Mouse (Mus musculus): ENCODE measurements around the gene Ghrl.
A peak's percentile ranks its signal among the peaks of the same experiment; 100 is the strongest.
"Not testable (repeated sequence)": the region's sequence is repeated elsewhere in the genome, so short reads cannot be mapped to it uniquely, and the experiment has no call there.

Ghrl gene

DNA sequence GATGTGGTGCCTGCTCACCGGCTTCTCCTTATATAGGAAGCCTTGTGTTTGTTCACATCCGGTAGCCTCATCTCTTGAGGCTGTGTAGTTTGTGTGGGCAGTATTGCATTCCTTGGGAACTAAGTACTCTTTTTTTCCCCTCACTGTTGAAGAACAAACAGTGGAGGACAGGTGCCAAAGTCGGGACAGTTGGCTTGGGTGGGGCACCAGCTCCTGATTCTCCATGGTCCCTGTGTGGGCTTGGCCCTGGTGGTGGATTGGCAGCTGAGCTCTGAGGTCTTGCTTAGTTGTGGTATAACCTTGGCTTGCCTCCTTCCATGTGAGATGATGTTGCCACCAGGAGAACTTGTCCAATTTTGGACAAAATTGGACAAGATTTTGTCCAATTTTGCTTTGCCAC lies at the start of gene Ghrl:
Gene Ghrl, minus strand, starts transcription at position 3 of the 400 bp plus-strand sequence.
- no peak for DNase-seq

DNA sequence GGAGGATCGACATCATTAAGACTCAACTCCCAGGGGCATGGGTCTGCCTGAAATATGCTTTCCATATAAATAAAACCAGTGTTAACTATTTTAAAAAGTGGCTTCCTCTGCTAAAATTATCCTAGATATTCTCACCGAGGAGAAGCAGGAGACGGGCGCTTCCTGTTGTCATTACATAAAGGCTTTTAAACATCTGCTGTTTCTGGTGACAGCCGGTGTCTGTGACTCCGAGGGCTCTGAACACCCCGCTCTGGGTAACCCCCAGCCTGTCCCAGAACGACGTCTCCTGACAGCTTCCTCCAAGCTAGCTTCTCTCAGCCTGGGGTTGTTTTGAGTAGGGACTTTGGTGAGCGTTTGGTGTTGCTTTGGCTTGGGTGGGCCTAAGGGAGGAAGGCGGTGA lies 49.1 kb upstream of the Ghrl start:
- no peak for DNase-seq

DNA sequence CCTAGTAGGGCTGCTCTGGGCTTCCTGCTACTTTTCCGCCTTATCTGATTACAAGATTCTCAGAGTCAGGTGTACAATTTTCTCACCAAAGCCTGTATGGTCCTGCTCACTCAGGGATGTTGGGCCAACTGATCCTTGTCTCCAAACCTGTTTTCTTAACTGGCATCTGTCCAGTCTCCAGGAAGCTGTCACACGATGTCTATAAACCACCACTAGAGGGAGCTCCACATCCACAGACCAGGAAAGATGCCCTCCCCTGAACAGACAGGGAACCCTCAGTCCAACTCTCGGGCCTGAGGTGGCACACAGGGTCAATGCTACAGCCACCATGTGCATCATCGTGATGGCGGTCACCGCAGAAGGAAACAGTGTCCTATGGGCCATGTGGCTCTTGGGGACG lies 42.0 kb upstream of the Ghrl start:
- peak; percentile 70 to 73 for DNase-seq

DNA sequence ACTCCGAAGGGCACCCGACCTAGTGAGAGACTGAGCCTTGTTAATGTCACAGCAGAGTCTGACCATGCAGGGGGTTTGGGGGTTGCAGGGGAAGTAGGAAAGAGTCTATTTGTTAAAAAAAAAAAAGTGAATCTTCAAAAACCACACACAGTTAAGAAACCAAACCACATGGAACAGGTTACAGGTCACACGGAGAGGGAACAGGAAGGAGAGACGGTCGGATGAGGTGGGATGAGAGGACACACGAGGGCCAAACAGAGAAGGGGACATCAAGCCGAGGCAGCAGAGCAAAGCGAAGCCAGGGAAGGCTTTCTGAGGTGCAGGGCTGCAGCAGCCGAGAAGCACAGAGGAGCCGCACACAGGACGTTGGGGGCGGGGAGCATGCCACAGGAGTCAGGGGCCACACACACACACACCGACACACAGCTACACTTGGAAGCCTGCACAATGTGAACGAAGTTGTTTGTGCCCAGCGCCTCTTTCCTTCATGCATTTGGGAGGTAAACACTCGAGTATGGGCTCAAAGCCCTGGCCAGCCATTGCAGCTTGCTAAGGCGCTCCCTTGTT lies 29.5 kb upstream of the Ghrl start:
- DNase-seq = no peak

DNA sequence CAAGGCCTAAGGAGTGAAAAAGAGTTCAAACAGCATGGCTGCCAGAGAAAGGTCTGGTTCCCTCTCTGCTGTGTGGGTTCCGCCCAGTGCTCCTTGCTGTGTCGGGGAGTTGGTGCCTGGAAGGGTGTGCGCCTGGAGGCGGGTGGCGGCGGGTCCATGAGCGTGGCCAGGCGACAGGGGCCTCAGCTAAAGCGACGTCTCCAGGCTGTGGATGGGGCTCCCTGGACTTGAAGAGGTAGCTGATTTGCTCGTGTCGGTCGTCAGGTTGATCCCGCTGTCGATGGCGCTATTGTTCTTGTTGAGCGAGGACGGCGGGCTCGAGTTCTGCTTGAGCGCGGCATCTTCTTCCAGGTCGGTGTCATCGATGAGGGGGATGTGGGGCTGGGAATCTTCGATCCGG lies 28.7 kb upstream of the Ghrl start:
- DNase-seq = no peak

DNA sequence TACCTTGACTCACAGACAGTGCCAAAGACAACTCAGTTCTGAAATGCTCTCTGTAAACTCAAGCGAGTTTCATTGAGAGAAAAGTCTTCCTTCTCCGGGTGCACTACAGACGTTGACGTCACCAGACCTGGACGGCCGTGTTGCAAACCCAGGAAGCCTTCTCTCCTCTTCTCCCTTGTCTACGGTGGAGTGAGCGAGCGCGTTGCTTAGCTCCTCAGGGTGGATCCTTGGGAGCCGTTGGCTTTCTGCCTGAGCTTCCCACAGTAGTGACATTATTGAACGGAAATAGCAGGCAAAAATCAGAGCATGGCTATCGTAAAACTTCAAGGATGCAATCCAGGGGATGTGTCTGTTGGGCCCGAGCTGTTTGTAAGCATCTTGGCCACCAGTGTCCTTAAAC lies 27.6 kb upstream of the Ghrl start:
- no peak for DNase-seq

DNA sequence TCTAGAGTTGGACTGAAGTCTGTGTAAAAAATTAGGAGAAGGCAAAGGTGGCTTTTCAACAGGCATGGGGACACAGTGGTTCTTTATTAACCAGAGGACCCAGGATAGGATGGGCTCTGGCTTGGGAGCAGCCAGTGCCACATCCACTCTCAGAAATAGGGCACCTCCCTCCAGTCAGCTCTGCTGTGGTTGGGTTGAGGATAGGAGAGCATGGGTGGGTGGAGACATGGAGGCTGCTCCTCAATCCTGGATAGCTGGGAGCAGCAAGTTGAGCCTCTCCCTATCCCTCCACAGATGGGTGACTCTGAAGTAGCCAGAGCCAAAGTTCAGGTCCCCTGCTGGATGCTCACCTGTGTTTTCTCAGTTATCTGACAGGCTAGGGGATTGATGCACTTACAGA lies 25.4 kb upstream of the Ghrl start:
- DNase-seq = peak; percentile 19 to 36

DNA sequence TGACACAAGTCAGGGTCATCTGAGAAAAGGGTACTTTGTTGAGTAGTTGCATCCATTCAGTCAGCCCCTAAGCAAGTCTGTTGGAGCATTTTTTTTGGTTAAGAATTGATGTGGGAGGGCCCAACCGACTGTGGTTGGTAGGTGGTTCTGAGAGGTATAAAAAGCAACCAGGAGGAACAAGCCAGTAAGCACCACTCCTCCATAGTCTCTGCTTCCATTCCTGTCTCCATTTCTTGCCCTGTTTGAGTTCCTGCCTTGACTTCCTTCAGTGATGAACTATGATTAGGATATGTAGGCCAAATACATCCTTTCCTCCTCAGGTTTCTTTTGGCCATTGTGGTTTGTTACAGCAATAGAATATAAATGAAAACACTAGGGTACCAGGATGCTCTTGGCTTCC lies 23.4 kb upstream of the Ghrl start:
- no peak for DNase-seq

DNA sequence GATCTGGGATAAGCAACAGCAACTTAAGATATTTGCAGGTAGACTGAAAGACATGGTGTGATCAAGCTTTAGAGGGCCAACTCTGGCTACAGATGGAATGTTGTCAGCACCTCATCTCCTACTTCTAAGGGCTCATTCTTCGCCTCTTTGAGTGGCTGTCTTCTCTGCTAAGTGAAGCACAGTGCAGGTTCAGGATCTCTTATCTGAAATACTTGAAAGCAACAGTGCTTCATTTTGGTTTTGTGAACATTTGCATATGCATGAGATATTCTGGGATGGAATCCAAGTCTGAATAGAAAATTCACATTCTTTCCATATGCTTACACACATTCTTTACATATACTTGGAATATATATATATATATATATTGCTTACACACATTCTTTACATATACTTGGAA lies 22.6 kb upstream of the Ghrl start:
- no peak for DNase-seq

DNA sequence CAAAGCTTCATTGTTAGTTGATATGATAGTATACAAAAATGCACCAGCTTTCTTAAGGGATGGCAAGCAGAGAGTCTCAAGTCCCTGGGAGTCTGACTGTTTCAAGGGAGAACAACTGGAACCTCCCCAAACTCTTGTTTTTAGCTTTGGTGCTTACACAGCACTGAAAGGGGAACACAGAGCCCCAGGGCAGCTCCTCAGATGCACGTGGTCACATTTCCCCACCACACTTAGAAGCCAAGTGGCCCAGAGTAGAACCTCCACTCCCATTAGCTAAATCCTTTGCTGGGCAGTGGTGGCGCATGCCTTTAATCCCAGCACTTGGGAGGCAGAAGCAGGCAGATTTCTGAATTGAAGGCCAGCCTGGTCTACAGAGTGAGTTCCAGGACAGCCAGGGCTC lies 21.7 kb upstream of the Ghrl start:
- no peak for DNase-seq

DNA sequence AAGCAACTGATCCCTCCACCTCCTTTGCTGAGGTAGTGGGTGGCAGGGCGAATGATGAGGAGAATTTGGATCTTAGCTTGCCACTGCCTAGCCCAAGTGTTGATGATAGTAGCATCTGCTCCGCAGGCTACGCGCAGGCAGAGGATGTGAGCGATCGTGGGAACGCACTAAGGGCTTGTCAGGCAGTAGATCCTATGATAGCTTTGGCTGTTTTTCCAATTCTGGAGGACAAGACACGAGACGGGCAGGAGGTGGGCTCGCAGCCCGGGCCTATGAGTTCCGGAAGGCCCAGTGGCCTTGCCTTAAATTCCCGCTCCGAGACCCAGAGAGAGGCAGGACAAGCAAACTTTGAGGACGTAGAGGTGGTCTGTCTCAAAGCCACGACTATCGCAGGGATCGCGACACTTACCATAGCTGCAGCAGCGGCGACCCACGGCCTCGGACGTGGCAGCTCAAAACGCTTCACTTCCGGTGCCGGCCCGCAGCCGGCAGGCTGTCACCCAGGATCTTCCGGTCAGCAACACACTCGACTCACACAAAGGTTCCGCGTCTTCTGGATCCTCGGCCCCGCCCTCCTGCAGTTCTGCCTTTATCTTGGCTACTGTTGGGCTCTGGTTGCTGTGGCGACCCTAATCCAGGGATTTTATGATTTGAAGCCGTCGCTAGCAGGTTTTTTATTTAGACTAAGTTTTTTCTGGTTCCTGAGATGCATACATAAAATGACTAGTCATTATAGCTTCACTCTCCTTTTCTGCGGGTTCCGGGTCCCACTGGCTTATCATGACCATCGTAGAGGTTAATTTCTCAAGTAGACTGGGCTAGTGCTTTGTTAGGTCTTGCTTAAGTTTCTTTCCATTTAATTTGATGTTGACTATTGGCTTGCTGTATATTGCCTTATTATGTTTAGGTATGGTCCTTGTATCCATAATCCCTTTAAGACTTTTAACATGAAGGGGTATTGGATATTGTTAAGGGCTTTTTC lies 20.8 kb upstream of the Ghrl start, which contains the start of gene Sec13:
Gene Sec13, minus strand, starts transcription at position 508 of the 982 bp plus-strand sequence.
- peak; percentile 82 to 92 for DNase-seq

DNA sequence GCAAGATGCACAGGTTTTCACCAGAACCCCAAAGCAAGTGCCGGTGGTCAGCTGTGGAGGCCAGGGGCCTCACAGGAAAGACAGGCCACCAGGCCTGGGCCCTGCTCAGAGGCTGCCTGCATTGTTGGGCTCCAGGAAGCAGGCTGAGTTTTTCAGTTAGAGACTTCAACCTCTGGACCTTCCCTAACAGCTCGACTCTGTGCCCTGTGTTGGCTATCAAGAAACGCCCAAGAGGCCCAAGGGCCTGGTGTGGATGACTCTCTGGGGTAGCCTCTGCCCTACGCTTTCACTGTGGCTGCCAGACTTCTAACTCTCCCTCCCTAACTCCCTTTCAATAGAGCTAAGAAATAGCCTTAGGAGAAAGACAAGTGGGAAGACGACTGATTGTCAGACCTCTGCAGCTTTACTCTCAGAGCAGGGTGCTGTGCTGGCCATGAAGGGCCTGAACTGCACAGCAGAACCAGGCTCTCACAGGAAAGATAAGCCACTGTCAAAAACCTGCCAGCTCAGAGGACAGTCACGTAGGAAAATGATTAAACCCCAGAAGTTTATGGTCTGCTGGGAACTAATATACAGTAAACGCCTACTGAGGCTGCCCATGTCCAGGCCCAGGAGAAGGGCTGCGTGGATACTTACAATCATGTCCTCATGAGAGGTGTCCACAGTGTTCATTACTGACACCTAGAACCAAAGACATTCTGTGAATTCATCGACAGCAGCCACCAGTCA lies 17.8 kb upstream of the Ghrl start:
- peak; percentile 26 to 27 for DNase-seq

DNA sequence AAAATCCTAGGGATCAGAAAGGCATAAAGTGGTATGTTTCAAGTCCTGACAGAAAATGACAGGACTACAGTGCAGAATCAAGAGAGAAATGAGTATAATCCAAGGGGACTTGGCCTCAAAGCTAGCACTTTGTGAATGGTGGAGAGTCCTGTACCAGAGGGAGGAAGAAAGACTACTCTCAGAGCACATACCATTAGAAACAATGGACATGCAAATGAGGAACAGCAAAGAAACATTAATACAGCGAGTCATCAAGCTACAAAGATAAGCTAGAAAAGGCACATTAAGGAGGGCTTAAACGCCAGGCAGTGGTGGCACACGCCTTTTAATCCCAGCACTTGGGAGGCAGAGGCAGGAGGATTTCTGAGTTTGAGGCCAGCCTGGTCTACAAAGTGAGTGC lies 11.6 kb upstream of the Ghrl start:
- DNase-seq = no peak

DNA sequence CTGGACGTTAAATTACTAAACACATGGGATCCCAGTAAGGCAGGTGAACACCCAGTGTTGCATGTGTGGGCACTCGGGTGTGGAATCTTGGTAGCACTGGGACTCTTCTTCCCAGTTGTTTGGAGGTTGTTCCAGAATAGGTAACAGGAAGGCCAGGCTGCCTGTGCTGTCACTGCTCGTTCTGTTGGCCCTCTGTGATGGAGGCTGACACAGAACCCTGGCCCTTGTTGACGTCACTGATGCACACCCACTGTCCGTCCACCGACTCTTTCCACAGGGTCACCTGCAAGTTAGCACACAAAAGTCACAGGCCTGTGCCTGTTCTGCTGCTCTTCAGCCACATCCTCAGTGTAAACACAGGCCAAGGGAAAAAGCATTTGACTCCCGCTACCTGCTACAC lies 8.5 kb upstream of the Ghrl start:
- no peak for DNase-seq

DNA sequence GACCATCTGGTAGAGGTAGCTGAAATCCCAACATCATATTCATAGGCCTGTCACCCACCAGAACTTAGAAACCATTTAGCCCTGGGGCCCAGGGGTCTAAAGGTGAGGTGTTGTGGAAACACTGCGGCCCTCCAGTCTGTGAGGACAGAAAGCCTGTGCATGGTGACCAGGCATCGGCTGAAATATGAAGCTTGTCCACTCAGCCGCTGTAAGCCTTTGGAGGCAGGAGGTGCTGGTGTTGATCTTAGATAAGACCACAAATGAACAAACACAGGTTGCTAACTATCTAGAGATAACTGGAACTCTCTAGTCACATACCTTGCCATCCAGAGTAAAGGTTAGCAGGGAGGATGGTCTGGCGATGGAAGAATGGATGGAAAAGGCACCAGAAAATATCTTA lies 1.4 kb upstream of the Ghrl start:
- no peak for DNase-seq

DNA sequence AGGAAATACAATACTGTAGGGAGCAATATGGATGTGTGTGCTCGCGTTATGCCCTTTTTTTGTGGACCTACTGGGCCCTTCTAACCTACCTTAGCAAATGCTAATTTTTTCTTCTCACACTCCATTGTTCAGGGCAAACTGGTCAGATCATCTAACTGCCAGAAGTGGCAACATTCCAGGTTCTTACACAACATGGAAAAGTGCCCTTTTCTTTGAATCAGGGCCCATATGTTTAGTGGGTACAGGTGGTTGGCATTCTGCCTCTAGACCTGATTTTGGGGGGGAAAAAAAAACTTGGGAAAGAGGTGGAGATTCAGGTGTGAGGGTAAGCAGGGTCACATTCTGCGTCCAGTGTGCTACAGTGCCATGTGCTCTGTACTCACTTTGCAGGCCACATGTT lies 2.1 kb downstream of the Ghrl start:
- peak in 1 of 2 experiments; percentile 28 for DNase-seq

DNA sequence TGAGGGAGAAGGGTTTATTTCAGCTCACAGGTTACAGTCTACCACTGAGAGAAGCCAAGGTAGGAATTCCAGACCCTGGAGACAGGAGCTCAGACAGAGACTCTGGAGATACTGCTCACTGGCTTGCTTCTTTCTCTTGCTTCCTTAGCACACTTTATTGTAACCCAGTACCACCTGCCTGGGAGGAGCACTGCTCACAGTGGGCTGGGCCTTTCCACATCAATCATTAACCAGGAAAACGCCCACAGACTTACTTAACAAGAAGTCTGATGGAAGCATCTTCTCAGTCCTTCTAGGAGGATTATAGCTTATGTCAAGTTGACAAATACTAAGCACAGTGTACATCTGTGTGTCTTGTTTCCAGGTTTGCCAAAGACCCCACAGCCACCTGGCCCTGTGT lies 4.9 kb downstream of the Ghrl start:
- peak; percentile 65 to 69 for DNase-seq

DNA sequence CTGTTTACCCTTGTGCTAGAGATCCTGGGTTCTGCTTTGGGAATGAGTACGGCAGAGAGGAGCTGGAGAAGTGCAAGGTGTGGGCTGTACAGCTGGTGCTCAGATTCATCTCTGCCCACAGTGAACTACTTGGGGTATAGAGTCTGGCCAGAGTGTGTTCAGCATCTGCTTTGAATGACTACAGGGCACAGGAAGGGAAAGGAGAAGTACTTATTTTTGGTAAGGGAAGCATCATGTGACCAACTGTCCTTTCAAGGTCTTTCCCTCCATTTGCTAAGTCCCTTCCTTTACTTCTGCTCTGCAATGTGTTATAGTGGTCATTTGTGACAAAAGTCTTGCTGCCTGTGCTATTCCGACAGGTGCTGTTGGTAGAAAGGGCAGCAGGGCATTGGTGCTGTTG lies 5.4 kb downstream of the Ghrl start:
- no peak for DNase-seq

DNA sequence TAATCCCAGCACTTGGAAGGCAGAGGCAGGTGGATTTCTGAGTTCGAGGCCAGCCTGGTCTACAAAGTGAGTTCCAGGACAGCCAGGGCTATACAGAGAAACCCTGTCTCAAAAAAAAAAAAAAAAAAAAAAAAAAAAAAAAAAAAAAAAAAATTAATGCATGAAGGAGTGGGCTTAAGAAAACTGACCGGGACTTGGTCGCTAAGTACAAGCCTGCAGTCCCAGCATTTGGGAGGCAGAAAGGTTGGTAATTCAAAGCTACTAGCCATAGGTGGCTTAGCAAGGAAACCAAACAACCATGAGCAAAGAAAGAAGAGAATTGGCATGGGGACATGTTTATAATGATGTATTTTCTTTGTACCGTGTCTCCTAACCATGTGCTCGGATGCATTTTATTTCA lies 6.3 kb downstream of the Ghrl start:
- DNase-seq = not testable (repeated sequence)

DNA sequence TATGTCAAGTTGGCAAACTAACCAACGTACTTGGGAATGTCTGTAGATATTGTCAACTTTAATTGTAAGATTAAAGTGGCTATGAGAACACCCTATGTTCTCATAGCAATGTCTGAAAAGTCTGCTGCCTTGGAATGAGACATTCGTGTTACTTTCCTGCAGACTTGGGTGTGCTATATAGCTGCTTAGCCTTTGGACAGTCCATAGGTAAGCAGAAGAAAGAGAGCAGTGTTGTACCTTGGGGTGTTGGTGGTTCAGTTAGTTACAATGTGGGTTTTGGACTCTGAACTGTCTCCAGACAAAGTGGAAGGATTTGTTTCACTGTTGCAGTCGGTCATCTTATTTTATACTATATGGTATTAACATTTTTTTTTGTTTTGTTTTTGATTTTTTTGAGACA lies 7.0 kb downstream of the Ghrl start:
- no peak for DNase-seq

DNA sequence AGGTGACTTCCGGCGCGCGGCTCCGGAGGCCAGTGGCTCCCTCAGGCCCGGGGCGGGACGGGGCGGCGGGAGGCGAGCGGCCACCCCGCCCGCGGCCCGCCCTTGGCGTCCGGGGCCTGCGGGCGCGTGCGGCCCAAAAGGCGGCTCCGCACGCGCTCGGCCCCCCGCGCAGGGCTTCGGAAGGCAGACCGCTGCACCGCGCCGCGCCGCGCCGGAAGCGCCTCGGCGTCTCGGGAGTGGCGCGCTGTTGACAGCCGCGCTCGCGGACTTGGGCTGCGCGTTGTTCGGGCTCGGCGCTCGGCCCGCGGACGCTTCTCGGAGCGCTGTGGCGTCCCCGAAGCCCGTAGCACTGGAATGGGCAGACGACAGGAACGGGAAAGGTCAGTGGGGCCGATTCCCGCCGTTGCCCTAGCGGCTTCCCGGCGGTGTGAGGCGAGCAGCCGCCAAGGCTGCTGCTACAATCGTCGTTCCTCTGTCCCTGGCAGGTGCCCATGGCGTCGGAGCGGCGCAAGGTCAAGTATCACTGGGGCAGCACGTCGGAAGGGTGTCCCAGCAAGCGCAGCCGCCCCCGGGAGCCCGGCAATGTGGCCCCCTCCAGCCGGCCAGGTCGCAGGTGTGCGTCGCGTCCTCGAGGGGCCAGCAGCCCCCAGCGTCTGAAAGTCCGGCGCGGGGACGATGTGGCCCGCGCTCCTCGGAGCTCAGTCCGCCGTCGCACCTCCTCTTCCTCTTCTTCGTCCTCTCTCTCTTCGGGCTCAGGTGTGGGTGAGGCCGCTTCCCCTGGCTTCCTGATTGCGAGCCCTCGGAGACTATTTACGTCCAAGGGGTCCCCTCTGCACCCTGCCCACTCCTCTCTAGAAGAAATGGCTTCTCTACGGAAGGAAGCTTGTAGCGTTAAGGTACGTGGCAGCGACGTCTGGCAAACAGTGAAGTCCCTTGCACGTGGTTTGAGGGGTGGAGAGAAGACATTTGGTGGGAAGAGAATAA lies 22.2 kb downstream of the Ghrl start:
- DNase-seq = peak; percentile 35 to 61

DNA sequence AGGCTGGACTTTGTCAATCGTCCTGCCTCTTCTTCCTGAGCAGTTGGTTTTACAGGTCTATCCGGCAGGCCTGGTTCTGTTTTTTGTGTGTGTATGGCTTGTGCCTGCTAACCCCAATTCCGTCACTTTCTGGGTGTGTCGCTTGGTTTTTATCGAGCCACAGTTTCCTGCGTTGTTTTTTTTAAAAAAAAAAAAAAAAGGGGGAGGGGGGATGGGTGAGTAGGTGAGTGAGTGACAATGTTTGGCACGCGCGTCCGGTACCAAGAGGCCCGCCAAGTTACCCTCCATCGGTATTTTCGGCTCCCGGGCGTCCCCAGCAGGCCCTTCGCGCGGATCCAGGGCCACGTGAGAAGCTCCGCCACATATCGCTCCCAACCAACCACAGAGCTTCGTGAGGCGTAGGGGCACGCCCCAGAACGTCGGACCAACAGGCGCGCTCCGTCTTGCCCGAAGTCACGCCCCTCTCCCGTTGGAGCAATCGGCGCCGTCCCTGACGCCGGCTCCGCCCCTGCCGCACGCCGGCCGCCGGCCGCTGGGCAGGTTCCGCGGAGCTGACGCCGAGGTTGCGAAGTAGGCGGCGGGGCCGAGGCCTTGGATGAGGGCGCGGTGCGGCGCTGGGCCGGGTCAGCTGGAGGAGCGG lies 23.0 kb downstream of the Ghrl start, which contains the start of gene Tatdn2:
Gene Tatdn2, plus strand, starts transcription at position 469 of the 640 bp plus-strand sequence.
- DNase-seq = peak; percentile 97 to 99
